Mouse (Mus musculus): Measurements from ENCODE around the gene Bace1. TPM values are rescaled to one million over a fixed set of nuclear protein-coding genes. Genes with fewer than 3 reads are reported as not detected.

The Bace1 gene
- polyA plus RNA-seq, 1 experiment from 2014 or later = 42.9 TPM

DNA sequence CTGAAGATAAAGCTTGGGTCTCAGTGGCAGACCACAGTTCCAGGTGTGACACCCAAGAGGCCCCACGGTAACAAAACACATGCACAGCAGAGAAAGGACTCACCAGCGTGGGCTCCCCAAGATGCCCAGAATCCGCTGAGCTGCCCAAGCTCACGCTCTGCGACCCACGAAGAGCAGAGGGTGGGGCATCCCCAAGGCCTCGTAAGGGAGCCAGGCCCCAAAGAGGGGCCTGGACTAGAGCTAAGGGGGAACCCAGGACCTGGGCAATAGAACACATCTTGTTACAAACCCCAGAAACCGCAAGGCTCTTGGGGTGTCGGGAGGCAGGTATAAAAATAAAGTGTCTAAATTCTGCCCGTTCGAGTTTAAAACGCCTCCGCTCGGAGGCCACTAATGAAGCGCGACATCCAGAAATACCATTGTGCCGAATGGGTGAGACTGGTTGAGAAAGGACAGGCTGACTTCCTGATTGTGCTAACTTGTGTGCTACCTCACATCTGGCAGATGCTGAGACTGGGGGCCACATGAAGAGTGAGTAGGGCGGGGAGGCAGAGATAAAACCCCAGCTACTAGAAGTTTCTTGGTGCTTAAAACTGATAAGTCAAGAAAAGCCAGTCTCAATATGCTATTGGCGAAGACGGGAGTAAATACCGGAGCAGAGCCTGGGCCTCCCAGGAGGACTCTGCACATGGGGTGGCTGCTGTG is 35.2 kb upstream of the Bace1 start:
- Histone ChIP-seq H3K4me1 (ENCODE audit: control insufficient read depth, insufficient read depth, low read depth, low read length) (peaks cover 8% of the 10 kb centered on the region), H3K9ac (ENCODE audit: low read depth, low read length) (no peak overlapping the region), H3K27ac (ENCODE audit: low read depth, low read length) (no peak overlapping the region), H3K4me3 (ENCODE audit: low read length) (no peak overlapping the region), H3K27me3 (replicated peaks; ENCODE audit: control insufficient read depth, insufficient read depth, low read length) (no peaks in the 10 kb centered on the region), H3K36me3 (ENCODE audit: control insufficient read depth, insufficient read depth, low read length) (no peaks in the 10 kb centered on the region), H3K4me2 (ENCODE audit: low read length) (no peak overlapping the region), H3K9me3 (ENCODE audit: control insufficient read depth, low read length) (no peaks in the 10 kb centered on the region)
- WGBS = 75% methylated on average over 21 of the region's 21 CpGs
- ATAC-seq = no peak

DNA sequence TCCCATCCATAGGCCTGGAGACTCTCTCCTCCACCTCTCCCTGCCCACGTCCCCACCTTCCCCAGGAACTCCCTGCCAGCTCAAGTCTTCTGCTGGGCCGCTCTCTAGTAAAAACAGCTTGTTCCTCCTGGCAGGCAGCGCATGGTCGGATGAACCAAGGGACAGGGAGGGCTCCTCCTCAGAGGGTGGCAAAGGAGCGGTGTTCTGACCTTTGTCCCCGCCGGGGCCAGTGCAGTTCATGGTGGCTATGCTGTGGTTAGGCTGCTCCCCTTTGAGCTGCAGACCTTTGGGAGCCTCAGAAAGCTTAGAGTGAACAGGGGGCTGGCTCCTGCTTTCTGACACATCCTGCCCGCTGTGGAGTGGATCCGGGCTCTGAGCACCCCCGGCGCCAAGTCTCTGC is 31.5 kb upstream of the Bace1 start:
- Histone ChIP-seq H3K27ac (ENCODE audit: low read depth, low read length) (no peak overlapping the region), H3K4me3 (ENCODE audit: low read length) (no peak overlapping the region), H3K27me3 (replicated peaks; ENCODE audit: control insufficient read depth, insufficient read depth, low read length) (no peaks in the 10 kb centered on the region), H3K4me2 (ENCODE audit: low read length) (no peak overlapping the region), H3K36me3 (ENCODE audit: control insufficient read depth, insufficient read depth, low read length) (peaks cover 6% of the 10 kb centered on the region; the same call in 1 of the 2 replicates), H3K4me1 (ENCODE audit: control insufficient read depth, insufficient read depth, low read depth, low read length) (no peaks in the 10 kb centered on the region), H3K9me3 (ENCODE audit: control insufficient read depth, low read length) (no peaks in the 10 kb centered on the region), H3K9ac (ENCODE audit: low read depth, low read length) (no peak overlapping the region)
- WGBS = 96% methylated on average over 11 of the region's 11 CpGs
- no peak for ATAC-seq

DNA sequence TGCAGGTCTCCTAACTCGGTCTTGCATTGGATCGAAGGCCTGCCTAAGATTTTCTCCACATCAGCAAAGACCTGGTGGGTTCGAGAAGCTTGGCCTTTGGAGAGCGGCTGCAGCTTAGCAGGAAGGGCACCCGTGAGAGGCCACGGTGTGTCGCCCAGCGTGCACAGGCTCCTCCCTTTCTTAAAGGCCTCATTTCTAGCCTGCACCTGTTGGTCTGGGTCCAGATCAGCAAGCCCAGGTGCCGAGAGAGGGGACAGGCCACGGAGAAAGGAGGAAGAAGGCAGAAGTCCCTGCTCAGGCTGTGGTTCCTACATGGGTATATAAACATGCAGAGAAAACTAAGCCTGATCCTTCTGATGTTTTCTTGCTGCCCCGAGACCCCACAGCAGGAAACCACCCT is 31.0 kb upstream of the Bace1 start:
- no peak for ATAC-seq

DNA sequence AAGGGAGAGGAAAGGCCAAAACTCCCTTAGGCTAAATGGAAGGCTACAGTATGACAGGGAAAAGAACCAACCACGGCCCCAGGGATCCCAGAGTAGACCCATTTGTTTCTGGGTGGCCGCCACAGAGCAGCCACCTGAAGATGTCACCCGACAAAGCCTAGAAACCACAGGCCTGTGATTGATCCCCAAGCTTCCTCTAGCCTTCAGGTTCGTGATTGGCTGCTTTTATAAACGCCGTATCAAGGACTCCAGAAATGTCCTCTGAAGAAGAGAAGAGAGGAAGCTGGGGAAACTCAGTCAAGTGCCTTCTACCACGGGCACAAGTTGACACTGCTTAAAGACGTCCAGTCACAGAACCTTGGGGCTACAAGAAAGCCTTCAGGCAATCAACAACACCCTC is 30.6 kb upstream of the Bace1 start:
- Histone ChIP-seq H3K4me2 (ENCODE audit: low read length) (no peak overlapping the region), H3K36me3 (ENCODE audit: control insufficient read depth, insufficient read depth, low read length) (peaks cover 6% of the 10 kb centered on the region; the same call in 1 of the 2 replicates), H3K9ac (ENCODE audit: low read depth, low read length) (no peak overlapping the region), H3K4me3 (ENCODE audit: low read length) (no peak overlapping the region), H3K27me3 (replicated peaks; ENCODE audit: control insufficient read depth, insufficient read depth, low read length) (no peaks in the 10 kb centered on the region), H3K4me1 (ENCODE audit: control insufficient read depth, insufficient read depth, low read depth, low read length) (no peaks in the 10 kb centered on the region), H3K9me3 (ENCODE audit: control insufficient read depth, low read length) (no peaks in the 10 kb centered on the region), H3K27ac (ENCODE audit: low read depth, low read length) (no peak overlapping the region)
- ATAC-seq = no peak
- WGBS = 90% methylated on average over 8 of the region's 8 CpGs

More for the DNA sequence above, 31.0 kb upstream of the Bace1 start:
- no peaks in the 10 kb centered on the region for H3K27me3 ChIP-seq (replicated peaks; ENCODE audit: control insufficient read depth, insufficient read depth, low read length)
- H3K4me1 ChIP-seq (ENCODE audit: control insufficient read depth, insufficient read depth, low read depth, low read length) = no peaks in the 10 kb centered on the region
- no peaks in the 10 kb centered on the region for H3K9me3 ChIP-seq (ENCODE audit: control insufficient read depth, low read length)
- no peak overlapping the region for H3K27ac ChIP-seq (ENCODE audit: low read depth, low read length)
- WGBS = 93% methylated on average over 11 of the region's 11 CpGs
- no peak overlapping the region for H3K4me3 ChIP-seq (ENCODE audit: low read length)
- H3K9ac ChIP-seq (ENCODE audit: low read depth, low read length) = no peak overlapping the region
- no peak overlapping the region for H3K4me2 ChIP-seq (ENCODE audit: low read length)
- H3K36me3 ChIP-seq (ENCODE audit: control insufficient read depth, insufficient read depth, low read length) = peaks cover 6% of the 10 kb centered on the region; the same call in 1 of the 2 replicates

DNA sequence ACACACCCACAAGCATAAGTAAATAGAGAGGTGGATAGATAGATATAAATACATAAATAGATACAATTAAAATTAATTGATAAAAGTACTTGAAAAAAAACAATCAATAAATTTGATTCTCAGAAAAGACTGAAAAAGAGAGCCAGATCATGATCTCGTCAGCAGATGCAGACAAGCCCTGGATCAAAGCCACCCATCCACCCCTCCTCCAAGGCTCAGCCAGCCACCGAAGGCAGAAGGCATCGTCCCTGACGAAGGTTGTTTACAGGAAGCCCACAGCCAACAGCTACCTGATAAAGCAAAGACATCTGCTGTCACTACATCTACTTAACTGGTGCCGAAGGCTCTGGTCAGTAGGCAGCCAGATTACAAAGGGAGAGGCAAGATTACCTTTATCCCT is 26.4 kb upstream of the Bace1 start:
- H3K4me3 ChIP-seq (ENCODE audit: low read length) = no peak overlapping the region
- WGBS = 76% methylated on average over 5 of the region's 5 CpGs

DNA sequence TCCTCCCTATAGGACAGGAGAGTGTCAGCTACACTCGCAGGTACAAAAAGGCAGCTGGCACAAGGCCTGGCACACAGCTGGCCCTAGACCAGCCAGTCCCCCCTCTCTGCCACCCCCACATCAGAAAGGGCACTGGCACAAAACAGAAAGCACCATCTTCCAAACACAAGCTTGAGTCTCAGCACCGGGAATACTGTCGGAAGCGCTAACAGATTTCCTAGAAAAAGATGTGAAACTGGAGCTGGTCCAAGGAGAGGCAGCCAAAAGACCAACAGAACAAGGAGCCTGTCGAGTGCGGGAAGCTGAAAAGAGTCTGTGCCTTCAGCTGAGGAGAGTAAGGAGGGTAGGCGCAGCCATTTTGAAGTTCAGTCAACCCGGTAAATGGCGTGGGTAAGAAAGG is 23.3 kb upstream of the Bace1 start:
- peak; percentile 40; the same call in 1 of the 2 replicates for ATAC-seq

More for the DNA sequence above, 26.4 kb upstream of the Bace1 start:
- ATAC-seq = no peak
- Histone ChIP-seq H3K4me1 (ENCODE audit: control insufficient read depth, insufficient read depth, low read depth, low read length) (no peaks in the 10 kb centered on the region), H3K9me3 (ENCODE audit: control insufficient read depth, low read length) (no peaks in the 10 kb centered on the region), H3K4me2 (ENCODE audit: low read length) (no peak overlapping the region), H3K36me3 (ENCODE audit: control insufficient read depth, insufficient read depth, low read length) (peaks cover 6% of the 10 kb centered on the region; the same call in 1 of the 2 replicates), H3K27me3 (replicated peaks; ENCODE audit: control insufficient read depth, insufficient read depth, low read length) (no peaks in the 10 kb centered on the region), H3K9ac (ENCODE audit: low read depth, low read length) (no peak overlapping the region), H3K27ac (ENCODE audit: low read depth, low read length) (no peak overlapping the region)

DNA sequence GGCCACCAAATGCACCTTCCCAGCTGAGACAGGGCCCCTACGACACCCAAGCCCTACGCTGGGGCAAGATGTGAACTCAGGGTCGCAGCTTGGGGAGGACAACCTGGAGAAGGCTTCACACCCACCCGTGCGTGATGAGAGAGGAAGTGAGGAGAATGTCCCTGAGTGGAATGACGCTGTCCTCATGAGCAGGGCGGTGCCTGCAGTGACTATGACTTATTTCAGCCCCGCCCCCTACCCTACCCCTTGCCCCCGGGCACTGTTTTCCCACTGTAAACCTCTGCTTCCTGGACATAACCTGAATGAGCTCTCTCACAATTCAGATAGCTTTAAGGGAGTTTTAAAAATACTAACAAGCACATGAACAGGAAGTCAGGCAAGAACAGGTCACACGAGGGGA is 22.9 kb upstream of the Bace1 start:
- H3K9ac ChIP-seq (ENCODE audit: low read depth, low read length) = no peak overlapping the region
- H3K36me3 ChIP-seq (ENCODE audit: control insufficient read depth, insufficient read depth, low read length) = 0 out of 2 replicates have a peak, but pooled peaks cover 2% of the 10 kb centered on the region
- H3K4me3 ChIP-seq (ENCODE audit: low read length) = no peak overlapping the region
- no peaks in the 10 kb centered on the region for H3K9me3 ChIP-seq (ENCODE audit: control insufficient read depth, low read length)
- no peaks in the 10 kb centered on the region for H3K27me3 ChIP-seq (replicated peaks; ENCODE audit: control insufficient read depth, insufficient read depth, low read length)
- H3K27ac ChIP-seq (ENCODE audit: low read depth, low read length) = 0 out of 2 replicates have a peak overlapping the region, but pooled peaks have one; percentile 21
- no peaks in the 10 kb centered on the region for H3K4me1 ChIP-seq (ENCODE audit: control insufficient read depth, insufficient read depth, low read depth, low read length)
- no peak overlapping the region for H3K4me2 ChIP-seq (ENCODE audit: low read length)
- 93% methylated on average over 10 of the region's 10 CpGs for WGBS
- ATAC-seq = 0 out of 2 replicates have a peak, but pooled peaks have one; percentile 30

More for the DNA sequence above, 23.3 kb upstream of the Bace1 start:
- Histone ChIP-seq H3K9me3 (ENCODE audit: control insufficient read depth, low read length) (no peaks in the 10 kb centered on the region), H3K36me3 (ENCODE audit: control insufficient read depth, insufficient read depth, low read length) (0 out of 2 replicates have a peak, but pooled peaks cover 2% of the 10 kb centered on the region), H3K27ac (ENCODE audit: low read depth, low read length) (0 out of 2 replicates have a peak overlapping the region, but pooled peaks have one; percentile 21), H3K4me1 (ENCODE audit: control insufficient read depth, insufficient read depth, low read depth, low read length) (no peaks in the 10 kb centered on the region), H3K4me2 (ENCODE audit: low read length) (no peak overlapping the region), H3K27me3 (replicated peaks; ENCODE audit: control insufficient read depth, insufficient read depth, low read length) (no peaks in the 10 kb centered on the region), H3K4me3 (ENCODE audit: low read length) (no peak overlapping the region), H3K9ac (ENCODE audit: low read depth, low read length) (no peak overlapping the region)
- 64% methylated on average over 9 of the region's 9 CpGs for WGBS

DNA sequence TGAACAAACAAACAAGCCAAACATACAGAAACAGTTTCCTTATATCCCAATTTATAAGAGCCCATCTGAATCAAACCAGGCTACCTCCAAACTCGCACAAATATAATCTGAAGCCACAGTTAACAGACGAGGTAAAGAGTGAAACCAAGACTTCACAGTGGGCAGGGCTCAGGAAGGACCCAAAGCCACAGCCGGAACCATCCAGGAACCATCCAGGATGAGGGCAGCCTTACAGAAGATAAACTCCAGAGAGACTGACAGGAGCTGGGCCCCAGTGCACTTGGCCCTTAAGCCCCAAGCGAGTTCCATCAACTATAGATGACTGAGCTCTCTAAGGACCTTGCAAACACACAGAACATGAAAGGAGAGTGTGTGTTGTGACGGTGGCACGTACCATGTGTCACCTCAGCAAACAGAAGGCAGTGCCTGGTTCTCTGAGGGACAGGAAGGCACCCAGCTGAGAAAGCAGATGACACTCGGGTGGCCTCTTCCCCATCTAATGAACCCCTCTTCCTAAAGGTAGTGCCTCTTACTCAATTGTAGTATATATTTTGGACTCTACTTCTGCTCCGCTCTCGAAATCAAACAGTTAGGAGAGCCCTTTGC is 19.9 kb upstream of the Bace1 start:
- no peak for ATAC-seq
- no peak overlapping the region for H3K9ac ChIP-seq (ENCODE audit: low read depth, low read length)
- H3K27me3 ChIP-seq (replicated peaks; ENCODE audit: control insufficient read depth, insufficient read depth, low read length) = no peaks in the 10 kb centered on the region
- WGBS = 86% methylated on average over 9 of the region's 9 CpGs
- no peak overlapping the region for H3K27ac ChIP-seq (ENCODE audit: low read depth, low read length)
- no peak overlapping the region for H3K4me3 ChIP-seq (ENCODE audit: low read length)
- H3K4me2 ChIP-seq (ENCODE audit: low read length) = no peak overlapping the region
- no peaks in the 10 kb centered on the region for H3K9me3 ChIP-seq (ENCODE audit: control insufficient read depth, low read length)
- 0 out of 2 replicates have a peak, but pooled peaks cover 2% of the 10 kb centered on the region for H3K36me3 ChIP-seq (ENCODE audit: control insufficient read depth, insufficient read depth, low read length)
- H3K4me1 ChIP-seq (ENCODE audit: control insufficient read depth, insufficient read depth, low read depth, low read length) = no peaks in the 10 kb centered on the region

DNA sequence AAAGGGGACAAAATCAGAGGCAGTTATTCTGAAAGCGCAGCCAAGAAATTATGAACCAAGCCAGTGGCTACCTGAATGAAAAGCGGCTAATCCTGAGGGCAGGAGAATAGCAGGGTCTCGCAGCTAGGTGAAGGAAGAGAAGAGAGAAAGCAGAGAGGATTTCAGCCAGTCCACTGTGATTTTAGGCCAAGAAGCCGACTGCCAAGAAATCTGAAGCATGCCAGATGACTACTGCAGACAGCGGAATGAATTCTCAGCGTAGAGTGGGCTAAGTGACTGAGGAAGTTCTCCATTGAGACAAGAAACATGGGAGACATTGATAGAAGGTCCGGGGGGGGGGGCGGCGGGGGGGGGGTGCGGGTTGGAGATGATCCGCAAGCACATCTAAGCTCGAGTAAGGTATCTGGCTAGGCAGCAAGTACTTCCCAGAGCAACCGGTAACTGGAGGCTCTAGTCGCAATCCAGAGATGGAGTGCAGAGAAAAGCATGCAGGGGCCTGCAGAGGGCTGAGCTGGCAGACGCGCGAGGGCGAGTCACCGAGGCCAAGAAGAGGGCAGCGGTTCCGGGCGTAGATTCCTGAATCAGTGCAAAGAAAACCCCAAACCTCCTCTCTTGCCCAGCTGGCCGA is 10.6 kb upstream of the Bace1 start:
- WGBS = 8% methylated on average over 19 of the region's 23 CpGs
- Histone ChIP-seq H3K27me3 (replicated peaks; ENCODE audit: control insufficient read depth, insufficient read depth, low read length) (no peaks in the 10 kb centered on the region), H3K4me2 (ENCODE audit: low read length) (peak overlapping the region; percentile 88), H3K36me3 (ENCODE audit: control insufficient read depth, insufficient read depth, low read length) (no peaks in the 10 kb centered on the region), H3K4me1 (ENCODE audit: control insufficient read depth, insufficient read depth, low read depth, low read length) (peaks cover 5% of the 10 kb centered on the region), H3K4me3 (ENCODE audit: low read length) (peak overlapping the region; percentile 61), H3K9ac (ENCODE audit: low read depth, low read length) (peak overlapping the region; percentile 70), H3K27ac (ENCODE audit: low read depth, low read length) (peak overlapping the region; percentile 79), H3K9me3 (ENCODE audit: control insufficient read depth, low read length) (no peaks in the 10 kb centered on the region)
- ATAC-seq = peak; percentile 38
